Mouse (Mus musculus) liver, embryonic 14.5 days (tissue): ENCODE measurements at regions not wholly inside any gene's neighbourhood (a gene's known extent, or its start where the extent isn't known, plus 50 kb on each side); places are given as distances from the start of the nearest gene placed in this dataset.

Experiments
- ATAC-seq: fragments of 200-750 bp; cut with Nextera tagmentation; 2 replicates; pipeline ENCODE4 v1.8.0; 2017; ENCODE audit warnings: moderate number of reproducible peaks, mild to moderate bottlenecking, moderate library complexity; ENCODE audit not compliant: insufficient read depth
- DNase-seq, 3 experiments: peaks; one replicate each; pipeline ENCODE4 v3.0.0-alpha.2; 2012 to 2013; ENCODE audit warnings: low read depth in 3 of 3, low spot score in 3 of 3
- H3K27ac ChIP-seq: fragments of 300-500 bp; sonication (generic); 2 replicates; pipeline ENCODE4 v1.5.1; 2014; ENCODE audit warnings: moderate library complexity, mild to moderate bottlenecking, control low read depth, inconsistent platforms
- H3K27me3 ChIP-seq: fragments of 300-500 bp; sonication (generic); 2 replicates; pipeline ENCODE4 v1.6.1; 2014; ENCODE audit warnings: mild to moderate bottlenecking, low read length, moderate library complexity; ENCODE audit not compliant: control insufficient read depth, insufficient read depth
- H3K36me3 ChIP-seq: fragments of 300-500 bp; sonication (generic); replicated peaks from 2 replicates; pipeline ENCODE4 v1.6.1; 2014; ENCODE audit warnings: low read depth; ENCODE audit not compliant: control insufficient read depth, insufficient read depth
- H3K4me1 ChIP-seq, 2 experiments: fragments of 200-500 bp in 1 of 2; fragments of 300-500 bp in 1 of 2; sonication (generic) in 1 of 2; replicated peaks; 2 replicates each; pipeline ENCODE4 v1.6.1; 2012 to 2014; ENCODE audit warnings: antibody characterized with exemption in 1 of 2, inconsistent platforms in 1 of 2, low read length in 1 of 2; ENCODE audit not compliant: control insufficient read depth in 2 of 2, insufficient read depth in 2 of 2
- H3K4me2 ChIP-seq: fragments of 300-500 bp; sonication (generic); 2 replicates; pipeline ENCODE4 v1.6.1; 2014; ENCODE audit warnings: low read depth, mild to moderate bottlenecking, control low read depth, moderate library complexity
- H3K4me3 ChIP-seq, 2 experiments: fragments of 200-500 bp in 1 of 2; fragments of 300-500 bp in 1 of 2; sonication (generic) in 1 of 2; 2 replicates each; pipeline ENCODE4 v1.5.1; 2012 to 2014; ENCODE audit warnings: low read depth in 2 of 2, low read length in 2 of 2, mild to moderate bottlenecking in 2 of 2, control low read depth in 1 of 2, inconsistent platforms in 1 of 2, moderate library complexity in 1 of 2; ENCODE audit not compliant: insufficient read depth in 1 of 2
- H3K9ac ChIP-seq: fragments of 300-500 bp; sonication (generic); replicated peaks from 2 replicates; pipeline ENCODE4 v1.6.1; 2014; ENCODE audit warnings: mild to moderate bottlenecking, control low read depth, moderate library complexity
- H3K9me3 ChIP-seq: fragments of 300-500 bp; sonication (generic); 2 replicates; pipeline ENCODE4 v1.6.1; 2016; ENCODE audit warnings: low read length, mixed read lengths; ENCODE audit not compliant: control insufficient read depth
- CTCF ChIP-seq: IDR thresholded peaks from 2 replicates; pipeline ENCODE4 v1.5.1; 2016; ENCODE audit warnings: antibody characterized with exemption, low read depth, control low read depth
- EP300 ChIP-seq: IDR thresholded peaks from 2 replicates; pipeline ENCODE4 v1.6.1; 2016; ENCODE audit warnings: antibody characterized with exemption, low read depth
- WGBS: fragments of 180-500 bp; shearing (Covaris S2); extraction: QIAGEN DNeasy Blood & Tissue Kit; methylation state at CpG from one replicate; pipeline ENCODE4 v1.1.7; 2014; ENCODE audit not compliant: insufficient replicate concordance; 5-methylcytosine and 5-hydroxymethylcytosine counted together

- ATAC-seq (no peak), DNase-seq (no peak)
- no peaks in the 10 kb centered on the region for H3K36me3 ChIP-seq
- no peak overlapping the region for H3K9ac ChIP-seq
- 57% methylated on average over 5 of the region's 5 CpGs for WGBS
- no peaks in the 10 kb centered on the region for H3K27me3 ChIP-seq
- no peaks in the 10 kb centered on the region for H3K9me3 ChIP-seq
- TF ChIP-seq CTCF, result no peak
- TF ChIP-seq EP300, result no peak
- no peak overlapping the region for H3K27ac ChIP-seq
- H3K4me2 ChIP-seq, result no peak overlapping the region
- H3K4me1 ChIP-seq, result no peaks in the 10 kb centered on the region
- H3K4me3 ChIP-seq, result no peak overlapping the region
Measured at GRCm38 (mm10) chr8:26724628-26725027, 252.5 kb upstream of the Zfp703 start.

GRCm38 (mm10) chr8:26725521-26725920, 251.6 kb upstream of the Zfp703 start:
- H3K27me3 ChIP-seq, result no peaks in the 10 kb centered on the region
- DNase-seq (no peak), ATAC-seq (no peak)
- TF ChIP-seq CTCF, result no peak
- no peak for TF ChIP-seq EP300
- 51% methylated on average over 7 of the region's 7 CpGs for WGBS
- H3K36me3 ChIP-seq, result no peaks in the 10 kb centered on the region
- H3K4me1 ChIP-seq, result no peaks in the 10 kb centered on the region
- no peak overlapping the region for H3K4me2 ChIP-seq
- H3K9ac ChIP-seq, result no peak overlapping the region
- no peak overlapping the region for H3K4me3 ChIP-seq
- H3K9me3 ChIP-seq, result no peaks in the 10 kb centered on the region
- H3K27ac ChIP-seq, result no peak overlapping the region

- no peaks in the 10 kb centered on the region for H3K36me3 ChIP-seq
- H3K4me2 ChIP-seq, result no peak overlapping the region
- TF ChIP-seq EP300, result no peak
- no peak for TF ChIP-seq CTCF
- H3K27ac ChIP-seq, result no peak overlapping the region
- no peak for DNase-seq
- ATAC-seq, result no peak
- H3K9ac ChIP-seq, result no peak overlapping the region
- H3K9me3 ChIP-seq, result no peaks in the 10 kb centered on the region
- no peak overlapping the region for H3K4me3 ChIP-seq
- H3K4me1 ChIP-seq, result no peaks in the 10 kb centered on the region
- WGBS, result 46% methylated on average over 5 of the region's 5 CpGs
- no peaks in the 10 kb centered on the region for H3K27me3 ChIP-seq
Measured at GRCm38 (mm10) chr8:26729351-26729750, 247.8 kb upstream of the Zfp703 start.

- TF ChIP-seq EP300 (no peak), CTCF (no peak)
- H3K36me3 ChIP-seq, result no peaks in the 10 kb centered on the region
- no peaks in the 10 kb centered on the region for H3K9me3 ChIP-seq
- H3K4me2 ChIP-seq, result no peak overlapping the region
- no peak for ATAC-seq
- H3K27me3 ChIP-seq, result no peaks in the 10 kb centered on the region
- H3K4me3 ChIP-seq, result no peak overlapping the region
- H3K27ac ChIP-seq, result no peak overlapping the region
- H3K9ac ChIP-seq, result no peak overlapping the region
- no peak for DNase-seq
- H3K4me1 ChIP-seq, result no peaks in the 10 kb centered on the region
- 41% methylated on average over 2 of the region's 2 CpGs for WGBS
Measured at GRCm38 (mm10) chr8:26731111-26731510, 246.0 kb upstream of the Zfp703 start.

GRCm38 (mm10) chr8:26744424-26744823, 232.7 kb upstream of the Zfp703 start:
- H3K9me3 ChIP-seq, result no peaks in the 10 kb centered on the region
- no peak overlapping the region for H3K4me3 ChIP-seq
- no peaks in the 10 kb centered on the region for H3K27me3 ChIP-seq
- H3K36me3 ChIP-seq, result no peaks in the 10 kb centered on the region
- H3K4me1 ChIP-seq, result peaks cover 0 to 9% of the 10 kb centered on the region in 2 experiments; a peak in 2 of 4 replicates
- TF ChIP-seq EP300, result no peak
- no peak for TF ChIP-seq CTCF
- DNase-seq (no peak), ATAC-seq (no peak)
- no peak overlapping the region for H3K9ac ChIP-seq
- H3K4me2 ChIP-seq, result no peak overlapping the region
- WGBS, result 41% methylated on average over 3 of the region's 3 CpGs
- no peak overlapping the region for H3K27ac ChIP-seq
